Mouse (Mus musculus): ENCODE measurements around the gene Mms19. TPM values are rescaled to one million over a fixed set of nuclear protein-coding genes. Genes with fewer than 3 reads are reported as not detected.

Mms19 gene
- polyA plus RNA-seq (2014; fragmentation: Nextera tagmentation; extraction: Ambion mirVana): 30.8 and 35.9 TPM in 2 replicates

- ATAC-seq (peak; percentile 96), DNase-seq (ENCODE audit: low spot score) (peak; percentile 100)
- Histone ChIP-seq H3K9ac (ENCODE audit: low read length) (peak within 1 kb of the TSS; percentile 82), H3K9me3 (replicated peaks; ENCODE audit: control insufficient read depth, low read length) (no peaks in the 10 kb centered on the region), H3K27me3 (replicated peaks; ENCODE audit: control insufficient read depth, insufficient read depth, low read length) (0 out of 2 replicates have a peak, but pooled peaks cover 11% of the 10 kb centered on the region), H3K27ac (ENCODE audit: low read depth, low read length) (peak within 1 kb of the TSS; percentile 72), H3K4me2 (ENCODE audit: low read length) (peak within 1 kb of the TSS; percentile 100), H3K4me3 (ENCODE audit: low read depth, low read length) (peak within 1 kb of the TSS; percentile 81), H3K4me1 (ENCODE audit: control insufficient read depth, insufficient read depth, low read length) (peaks cover 7% of the 10 kb centered on the region; the same call in 1 of the 2 replicates), H3K36me3 (ENCODE audit: control insufficient read depth, insufficient read depth, low read length) (no peaks in the 10 kb centered on the region)
- under 1% methylated on average over 65 of the region's 68 CpGs for WGBS
Measured at GRCm38 (mm10) chr19:41980819-41981594, at the start of gene Mms19. Mms19 (minus strand) TSS chr19:41981157.

DNA sequence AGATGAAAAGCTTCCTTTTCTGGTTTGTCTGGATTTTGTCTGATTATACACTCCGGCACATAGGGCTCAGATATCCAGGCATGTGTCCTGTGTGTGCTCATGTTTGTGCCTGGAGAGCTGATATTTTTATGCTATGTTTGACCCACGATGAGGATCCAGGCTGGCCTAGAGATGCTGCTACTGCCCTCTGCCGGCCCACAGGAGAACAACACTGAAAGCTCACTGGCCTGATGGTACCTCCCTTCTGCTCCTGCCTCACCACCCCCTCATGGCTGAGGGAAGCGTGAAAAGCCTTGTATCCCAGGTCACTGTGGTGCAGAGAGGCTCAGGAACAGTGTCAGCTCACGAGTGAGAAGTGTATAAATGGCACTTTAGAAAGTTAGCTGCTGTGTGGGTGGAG is 45.2 kb upstream of the Mms19 start:
- peak; percentile 58 for ATAC-seq

GRCm38 (mm10) chr19:42022542-42022848 is 41.5 kb upstream of the Mms19 start:
- Histone ChIP-seq H3K27me3 (replicated peaks; ENCODE audit: control insufficient read depth, insufficient read depth, low read length) (no peaks in the 10 kb centered on the region), H3K4me1 (ENCODE audit: control insufficient read depth, insufficient read depth, low read length) (no peaks in the 10 kb centered on the region), H3K27ac (ENCODE audit: low read depth, low read length) (no peak overlapping the region), H3K9me3 (replicated peaks; ENCODE audit: control insufficient read depth, low read length) (no peaks in the 10 kb centered on the region), H3K9ac (ENCODE audit: low read length) (no peak overlapping the region), H3K4me2 (ENCODE audit: low read length) (no peak overlapping the region), H3K36me3 (ENCODE audit: control insufficient read depth, insufficient read depth, low read length) (no peaks in the 10 kb centered on the region), H3K4me3 (ENCODE audit: low read depth, low read length) (no peak overlapping the region)
- no peak for ATAC-seq
- WGBS: 74% methylated on average over 2 of the region's 2 CpGs
- DNase-seq (ENCODE audit: low spot score): no peak

More for the DNA sequence above, 45.2 kb upstream of the Mms19 start:
- Histone ChIP-seq H3K27ac (ENCODE audit: low read depth, low read length) (no peak overlapping the region), H3K9me3 (replicated peaks; ENCODE audit: control insufficient read depth, low read length) (no peaks in the 10 kb centered on the region), H3K27me3 (replicated peaks; ENCODE audit: control insufficient read depth, insufficient read depth, low read length) (no peaks in the 10 kb centered on the region), H3K4me3 (ENCODE audit: low read depth, low read length) (no peak overlapping the region), H3K4me1 (ENCODE audit: control insufficient read depth, insufficient read depth, low read length) (no peaks in the 10 kb centered on the region), H3K9ac (ENCODE audit: low read length) (no peak overlapping the region), H3K4me2 (ENCODE audit: low read length) (no peak overlapping the region), H3K36me3 (ENCODE audit: control insufficient read depth, insufficient read depth, low read length) (no peaks in the 10 kb centered on the region)
- 12% methylated on average over 5 of the region's 5 CpGs for whole genome bisulfite sequencing
- peak; percentile 77 for DNase-seq (ENCODE audit: low spot score)

GRCm38 (mm10) chr19:42021681-42022541 is 41.0 kb upstream of the Mms19 start:
- ATAC-seq (no peak), DNase-seq (ENCODE audit: low spot score) (no peak)
- Histone ChIP-seq H3K27ac (ENCODE audit: low read depth, low read length) (no peak overlapping the region), H3K4me2 (ENCODE audit: low read length) (no peak overlapping the region), H3K36me3 (ENCODE audit: control insufficient read depth, insufficient read depth, low read length) (no peaks in the 10 kb centered on the region), H3K9me3 (replicated peaks; ENCODE audit: control insufficient read depth, low read length) (no peaks in the 10 kb centered on the region), H3K4me3 (ENCODE audit: low read depth, low read length) (no peak overlapping the region), H3K4me1 (ENCODE audit: control insufficient read depth, insufficient read depth, low read length) (no peaks in the 10 kb centered on the region), H3K9ac (ENCODE audit: low read length) (no peak overlapping the region), H3K27me3 (replicated peaks; ENCODE audit: control insufficient read depth, insufficient read depth, low read length) (no peaks in the 10 kb centered on the region)
- WGBS: 73% methylated on average over 10 of the region's 10 CpGs

DNA sequence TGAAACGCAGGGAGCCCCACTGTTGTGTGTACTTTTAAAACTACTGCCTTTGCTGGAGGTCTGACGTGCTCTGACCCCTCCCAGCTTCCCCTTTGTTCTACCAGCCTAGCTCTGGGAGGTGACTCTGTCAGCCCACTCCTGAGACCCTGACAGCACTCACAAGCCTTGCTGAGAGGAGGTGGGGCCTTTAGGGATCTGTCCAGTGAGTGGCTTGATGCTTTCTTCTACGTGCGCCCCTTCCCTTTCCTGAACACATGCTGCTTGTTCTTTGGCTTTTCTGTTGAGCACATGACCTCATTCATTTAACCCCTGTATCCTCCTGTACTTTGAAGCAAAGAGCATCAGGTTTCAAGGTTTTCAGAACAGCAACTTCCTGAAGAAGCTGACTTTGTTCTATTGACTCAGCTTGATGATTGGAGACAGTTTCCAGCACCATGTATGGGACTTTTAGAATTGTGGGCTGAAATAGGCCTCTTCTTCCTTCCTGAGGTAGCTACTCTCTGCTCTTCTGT is 38.1 kb upstream of the Mms19 start:
- no peak overlapping the region for H3K9ac ChIP-seq (ENCODE audit: low read length)
- H3K4me2 ChIP-seq (ENCODE audit: low read length): no peak overlapping the region
- no peak overlapping the region for H3K27ac ChIP-seq (ENCODE audit: low read depth, low read length)
- no peaks in the 10 kb centered on the region for H3K9me3 ChIP-seq (replicated peaks; ENCODE audit: control insufficient read depth, low read length)
- no peaks in the 10 kb centered on the region for H3K36me3 ChIP-seq (ENCODE audit: control insufficient read depth, insufficient read depth, low read length)
- ATAC-seq: no peak
- H3K27me3 ChIP-seq (replicated peaks; ENCODE audit: control insufficient read depth, insufficient read depth, low read length): no peaks in the 10 kb centered on the region
- H3K4me1 ChIP-seq (ENCODE audit: control insufficient read depth, insufficient read depth, low read length): no peaks in the 10 kb centered on the region
- no peak overlapping the region for H3K4me3 ChIP-seq (ENCODE audit: low read depth, low read length)
- 43% methylated on average over 4 of the region's 4 CpGs for WGBS
- DNase-seq (ENCODE audit: low spot score): no peak

DNA sequence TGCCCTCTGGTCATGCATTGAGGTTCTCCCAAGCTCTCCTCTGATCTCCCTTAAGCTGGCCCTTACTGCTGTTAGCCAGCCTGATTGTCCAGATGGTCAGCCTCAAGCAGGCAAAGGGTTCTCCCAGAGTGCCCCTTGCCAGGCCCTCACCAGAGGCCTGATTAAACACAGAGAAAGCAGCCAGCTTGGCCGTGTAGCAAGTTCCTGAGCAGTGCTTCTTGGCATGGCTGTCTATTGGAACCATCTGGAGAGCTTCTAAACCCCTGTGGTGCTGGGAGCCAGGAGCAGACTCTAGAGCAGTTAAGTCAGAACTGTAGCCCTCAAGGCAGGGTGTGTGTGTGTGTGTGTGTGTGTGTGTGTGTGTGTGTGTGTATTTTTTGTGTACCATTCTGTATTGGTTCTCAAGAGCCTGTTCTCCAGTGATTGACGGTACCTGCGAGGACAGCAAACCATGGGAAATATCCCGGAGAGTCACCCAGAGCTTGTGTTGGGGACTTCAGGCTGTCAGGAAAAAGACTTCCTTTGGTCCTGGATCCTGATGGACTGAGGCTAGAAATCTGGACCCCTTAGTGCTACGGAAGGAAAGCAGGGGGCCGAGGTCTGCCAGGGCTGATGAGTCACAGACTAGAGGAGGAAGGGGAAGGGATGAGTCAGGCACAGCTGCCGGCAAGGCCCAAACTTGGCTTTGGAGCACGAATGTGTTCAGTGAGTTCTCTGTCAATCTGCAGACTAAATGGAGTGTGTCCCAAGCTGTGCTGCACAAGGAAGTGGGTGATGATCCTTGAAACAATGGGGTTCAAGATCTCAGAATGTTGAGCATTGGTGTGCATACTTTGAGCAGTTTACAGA is 36.7 kb upstream of the Mms19 start:
- no peak overlapping the region for H3K4me2 ChIP-seq (ENCODE audit: low read length)
- H3K36me3 ChIP-seq (ENCODE audit: control insufficient read depth, insufficient read depth, low read length): no peaks in the 10 kb centered on the region
- H3K4me1 ChIP-seq (ENCODE audit: control insufficient read depth, insufficient read depth, low read length): no peaks in the 10 kb centered on the region
- no peak overlapping the region for H3K9ac ChIP-seq (ENCODE audit: low read length)
- peak overlapping the region; percentile 27; the same call in 1 of the 2 replicates for H3K27ac ChIP-seq (ENCODE audit: low read depth, low read length)
- H3K9me3 ChIP-seq (replicated peaks; ENCODE audit: control insufficient read depth, low read length): no peaks in the 10 kb centered on the region
- ATAC-seq (no peak), DNase-seq (ENCODE audit: low spot score) (peak; percentile 39)
- 70% methylated on average over 8 of the region's 8 CpGs for WGBS
- no peak overlapping the region for H3K4me3 ChIP-seq (ENCODE audit: low read depth, low read length)
- H3K27me3 ChIP-seq (replicated peaks; ENCODE audit: control insufficient read depth, insufficient read depth, low read length): no peaks in the 10 kb centered on the region

GRCm38 (mm10) chr19:42016840-42017239 is 35.9 kb upstream of the Mms19 start:
- 45% methylated on average over 5 of the region's 5 CpGs for WGBS
- Histone ChIP-seq H3K4me1 (ENCODE audit: control insufficient read depth, insufficient read depth, low read length) (no peaks in the 10 kb centered on the region), H3K27ac (ENCODE audit: low read depth, low read length) (peak overlapping the region; percentile 27; the same call in 1 of the 2 replicates), H3K27me3 (replicated peaks; ENCODE audit: control insufficient read depth, insufficient read depth, low read length) (no peaks in the 10 kb centered on the region), H3K9me3 (replicated peaks; ENCODE audit: control insufficient read depth, low read length) (no peaks in the 10 kb centered on the region), H3K4me2 (ENCODE audit: low read length) (no peak overlapping the region), H3K36me3 (ENCODE audit: control insufficient read depth, insufficient read depth, low read length) (no peaks in the 10 kb centered on the region), H3K4me3 (ENCODE audit: low read depth, low read length) (no peak overlapping the region), H3K9ac (ENCODE audit: low read length) (no peak overlapping the region)
- no peak for ATAC-seq
- no peak for DNase-seq (ENCODE audit: low spot score)

DNA sequence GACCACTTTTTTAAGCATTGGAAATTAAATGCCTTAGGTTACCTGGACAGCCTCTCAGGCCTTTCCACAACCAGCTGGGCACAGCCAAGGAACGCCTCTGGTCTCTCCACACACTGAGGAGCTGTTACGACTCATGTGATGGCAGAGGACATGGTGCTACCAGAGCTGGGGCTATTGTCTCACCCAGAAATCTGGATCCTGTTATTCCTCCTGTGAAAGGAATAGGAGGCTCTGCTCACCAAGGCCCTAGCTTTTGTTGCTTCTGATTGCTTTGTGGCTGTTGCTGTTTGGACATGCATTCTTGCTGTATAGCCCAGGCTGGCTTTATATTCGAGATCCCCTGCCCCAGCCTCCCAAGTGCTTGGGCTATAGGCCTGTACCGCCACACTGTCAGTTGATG is 35.3 kb upstream of the Mms19 start:
- no peak overlapping the region for H3K27ac ChIP-seq (ENCODE audit: low read depth, low read length)
- WGBS: 69% methylated on average over 4 of the region's 4 CpGs
- no peak for DNase-seq (ENCODE audit: low spot score)
- H3K9ac ChIP-seq (ENCODE audit: low read length): no peak overlapping the region
- no peaks in the 10 kb centered on the region for H3K4me1 ChIP-seq (ENCODE audit: control insufficient read depth, insufficient read depth, low read length)
- H3K9me3 ChIP-seq (replicated peaks; ENCODE audit: control insufficient read depth, low read length): no peaks in the 10 kb centered on the region
- ATAC-seq: no peak
- H3K27me3 ChIP-seq (replicated peaks; ENCODE audit: control insufficient read depth, insufficient read depth, low read length): no peaks in the 10 kb centered on the region
- no peak overlapping the region for H3K4me3 ChIP-seq (ENCODE audit: low read depth, low read length)
- no peaks in the 10 kb centered on the region for H3K36me3 ChIP-seq (ENCODE audit: control insufficient read depth, insufficient read depth, low read length)
- no peak overlapping the region for H3K4me2 ChIP-seq (ENCODE audit: low read length)
